Mouse (Mus musculus) lung, adult 2 months (tissue): ENCODE data around the gene L3mbtl4. TPM values are rescaled to one million over a fixed set of nuclear protein-coding genes. Genes with fewer than 3 reads are reported as not detected.
"Not testable (repeated sequence)": the region's sequence is repeated elsewhere in the genome, so short reads cannot be mapped to it uniquely, and the experiment has no call there.

Experiments
- DNase-seq: peaks from one replicate; pipeline ENCODE4 v3.0.0; 2022
- H3K4me1 ChIP-seq: fragments of 200-500 bp; 2 replicates; pipeline ENCODE4 v1.6.1; 2011; ENCODE audit warnings: low read length; ENCODE audit not compliant: control insufficient read depth, insufficient read depth
- H3K4me3 ChIP-seq: fragments of 200-500 bp; replicated peaks from 2 replicates; pipeline ENCODE3; 2011; ENCODE audit warnings: low read depth, mild to moderate bottlenecking, control low read depth, low read length; ENCODE audit errors: extremely low read depth
- CTCF ChIP-seq: fragments of 200-500 bp; IDR thresholded peaks from 2 replicates; pipeline ENCODE4 v1.5.1; 2011; ENCODE audit warnings: mild to moderate bottlenecking, low read length, control low read depth; ENCODE audit not compliant: insufficient read depth
- POLR2A ChIP-seq: fragments of 200-500 bp; IDR thresholded peaks from 2 replicates; pipeline ENCODE4 v1.6.1; 2011; ENCODE audit warnings: low read depth, mild to moderate bottlenecking, control low read depth, low read length, borderline replicate concordance; ENCODE audit errors: extremely low read depth
- WGBS: fragments of 180-500 bp; shearing (Covaris S2); methylation state at CpG from one replicate; pipeline ENCODE4 v1.1.7; 2018; 5-methylcytosine and 5-hydroxymethylcytosine counted together
- polyA plus RNA-seq: library from polyadenylated mRNA; depleted of rRNA; stranded (reverse); fragments of >200 nt; gene quantifications from 2 replicates; pipeline ENCODE4 v1.2.3, GENCODE M21; 2012

L3mbtl4 gene
- polyA plus RNA-seq, 1 experiment: not detected

GRCm38 (mm10) chr17:68357687-68358086 lies 84.1 kb downstream of the L3mbtl4 start:
- TF ChIP-seq POLR2A (no peak), CTCF (no peak)
- no peaks in the 10 kb centered on the region for H3K4me1 ChIP-seq
- H3K4me3 ChIP-seq: no peak overlapping the region
- WGBS: 74% methylated on average over 1 of the region's 1 CpGs
- DNase-seq: no peak

DNA sequence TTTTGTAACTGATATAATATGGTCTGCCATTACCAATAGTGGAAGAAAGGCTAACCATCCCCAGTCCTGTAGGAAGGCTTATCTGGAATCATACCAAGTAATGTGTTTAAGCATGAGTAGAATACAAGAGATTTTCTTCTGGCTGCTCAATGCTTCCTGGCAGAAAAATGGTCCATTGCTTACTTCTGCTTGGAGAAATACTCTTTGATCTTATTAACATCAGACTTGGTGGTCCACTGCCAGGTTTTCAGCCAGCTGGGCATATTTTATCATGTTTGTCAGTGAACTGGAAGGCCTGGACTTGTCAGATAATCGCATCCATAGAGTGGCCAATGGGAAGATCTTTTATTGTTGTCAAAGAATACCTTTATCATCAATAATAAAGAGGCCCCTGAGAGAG lies 97.5 kb downstream of the L3mbtl4 start:
- Histone ChIP-seq H3K4me1 (no peaks in the 10 kb centered on the region), H3K4me3 (no peak overlapping the region)
- 81% methylated on average over 1 of the region's 1 CpGs for WGBS
- TF ChIP-seq CTCF: no peak
- no peak for TF ChIP-seq POLR2A
- no peak for DNase-seq

DNA sequence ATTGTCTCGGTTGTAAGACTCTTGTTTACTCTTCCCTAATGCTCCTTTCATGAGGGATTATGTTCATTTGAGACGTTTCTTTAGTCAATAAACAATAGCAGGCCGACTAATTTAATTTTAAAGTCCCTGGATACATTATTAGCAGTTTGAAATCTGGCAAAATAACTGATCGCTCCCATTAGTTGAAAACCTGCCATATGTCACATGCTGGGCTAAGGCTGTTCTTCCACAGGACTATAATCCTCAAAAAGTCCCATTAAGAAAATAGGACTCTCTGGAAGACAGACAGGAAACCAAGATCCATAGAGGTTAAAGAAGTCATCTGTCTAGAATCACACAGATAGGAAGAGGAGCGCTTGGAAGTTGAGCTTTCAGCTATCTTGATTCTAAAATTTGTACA lies 114.9 kb downstream of the L3mbtl4 start:
- no peak for DNase-seq
- no peak overlapping the region for H3K4me3 ChIP-seq
- WGBS: 59% methylated on average over 5 of the region's 5 CpGs
- no peak for TF ChIP-seq POLR2A
- TF ChIP-seq CTCF: no peak
- no peaks in the 10 kb centered on the region for H3K4me1 ChIP-seq

DNA sequence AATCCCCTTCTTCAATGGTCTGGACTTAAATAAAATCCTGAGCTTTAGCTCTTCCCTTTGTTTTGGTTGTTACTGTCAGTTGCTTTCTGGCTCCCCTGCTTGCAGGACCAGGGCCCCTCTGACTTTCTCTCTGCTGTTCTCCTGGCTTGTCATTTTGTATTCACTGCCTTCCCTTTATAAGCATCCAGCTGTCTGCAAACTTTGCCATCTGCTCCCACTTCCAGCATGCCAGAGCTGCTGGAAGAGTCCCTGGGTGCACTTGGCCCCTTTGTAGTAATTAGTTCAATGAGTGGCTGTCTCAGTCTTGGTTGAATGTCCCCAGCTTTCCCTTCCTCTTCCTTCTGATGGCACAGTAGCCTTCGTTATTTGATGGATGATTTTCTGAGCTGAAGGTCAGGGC lies 132.4 kb downstream of the L3mbtl4 start:
- H3K4me1 ChIP-seq: no peaks in the 10 kb centered on the region
- H3K4me3 ChIP-seq: no peak overlapping the region
- WGBS: 54% methylated on average over 1 of the region's 1 CpGs
- TF ChIP-seq POLR2A (no peak), CTCF (no peak)
- DNase-seq: no peak

DNA sequence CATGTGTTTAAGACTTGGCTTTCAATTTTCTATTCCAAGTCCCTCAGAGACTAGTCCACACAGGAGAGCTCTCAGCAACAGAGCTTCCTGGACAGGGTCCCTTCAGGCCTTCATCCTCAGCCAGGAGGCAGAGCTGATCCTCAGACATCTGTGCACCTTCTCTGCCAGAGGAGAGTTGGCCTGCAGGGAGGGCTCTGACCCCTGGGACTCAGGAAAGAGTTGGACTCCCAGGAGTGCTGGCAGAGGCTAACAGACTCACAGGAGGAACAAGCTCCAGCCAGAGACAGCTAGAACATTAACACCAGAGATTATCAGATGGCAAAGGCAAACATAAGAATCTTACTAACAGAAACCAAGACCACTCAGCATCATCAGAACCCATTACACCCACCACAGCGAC lies 133.5 kb downstream of the L3mbtl4 start:
- not testable (repeated sequence) for H3K4me1 ChIP-seq, H3K4me3 ChIP-seq, DNase-seq
- 41% methylated on average over 1 of the region's 1 CpGs for WGBS

GRCm38 (mm10) chr17:68422663-68423498 lies 149.3 kb downstream of the L3mbtl4 start:
- DNase-seq: no peak
- Histone ChIP-seq H3K4me3 (no peak overlapping the region), H3K4me1 (no peaks in the 10 kb centered on the region)
- no peak for TF ChIP-seq POLR2A
- TF ChIP-seq CTCF: no peak
- WGBS: 57% methylated on average over 12 of the region's 12 CpGs

GRCm38 (mm10) chr17:68433576-68433975 lies 160.0 kb downstream of the L3mbtl4 start:
- 64% methylated on average over 5 of the region's 5 CpGs for WGBS
- TF ChIP-seq CTCF: no peak
- TF ChIP-seq POLR2A: no peak
- Histone ChIP-seq H3K4me3 (no peak overlapping the region), H3K4me1 (no peaks in the 10 kb centered on the region)
- DNase-seq: no peak

GRCm38 (mm10) chr17:68450921-68451320 lies 177.3 kb downstream of the L3mbtl4 start:
- Histone ChIP-seq H3K4me3 (no peak overlapping the region), H3K4me1 (no peaks in the 10 kb centered on the region)
- WGBS: 61% methylated on average over 1 of the region's 1 CpGs
- TF ChIP-seq CTCF (no peak), POLR2A (no peak)
- DNase-seq: no peak

DNA sequence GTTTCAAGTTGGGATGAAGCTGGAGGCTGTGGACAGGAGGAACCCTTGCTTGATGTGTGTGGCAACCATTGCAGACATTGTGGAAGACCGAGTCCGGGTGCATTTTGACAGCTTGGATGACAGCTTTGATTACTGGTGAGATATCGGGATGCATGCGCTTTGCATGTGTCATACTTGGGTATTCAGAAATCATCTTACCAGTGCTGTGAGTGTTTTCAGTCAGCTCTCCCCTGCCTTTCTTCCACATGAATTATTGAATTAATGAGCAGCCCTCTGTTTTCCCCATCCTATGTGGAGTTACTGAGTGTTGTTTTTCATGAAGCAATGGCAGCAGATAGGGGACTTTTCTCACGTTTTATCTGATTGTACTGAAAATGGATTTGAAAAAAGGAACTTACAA lies 187.9 kb downstream of the L3mbtl4 start:
- TF ChIP-seq POLR2A: no peak
- TF ChIP-seq CTCF: no peak
- Histone ChIP-seq H3K4me3 (no peak overlapping the region), H3K4me1 (no peaks in the 10 kb centered on the region)
- DNase-seq: no peak
- WGBS: 81% methylated on average over 5 of the region's 5 CpGs

DNA sequence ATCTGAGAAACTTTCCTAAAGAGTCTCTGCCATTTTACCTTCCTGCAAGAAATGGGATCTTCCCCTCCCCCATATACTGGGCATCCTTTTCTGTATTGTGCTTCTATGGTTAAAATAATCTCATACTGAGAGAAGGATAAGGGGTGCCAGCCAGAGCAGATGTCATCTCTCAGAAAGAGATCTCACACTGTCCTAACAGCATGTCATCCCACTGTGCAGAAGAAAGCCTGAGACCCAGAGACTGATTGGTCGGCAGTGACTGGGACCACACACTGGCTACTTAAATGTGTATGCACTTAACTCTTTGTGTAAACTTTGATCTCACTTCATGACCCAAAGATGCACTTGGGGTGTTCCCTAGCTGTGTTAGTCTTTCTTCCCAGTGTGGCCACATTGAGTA lies 193.7 kb downstream of the L3mbtl4 start:
- DNase-seq: no peak
- Histone ChIP-seq H3K4me3 (no peak overlapping the region), H3K4me1 (no peaks in the 10 kb centered on the region)
- TF ChIP-seq CTCF (no peak), POLR2A (no peak)
- 38% methylated on average over 1 of the region's 1 CpGs for WGBS

GRCm38 (mm10) chr17:68490065-68490691 lies 216.6 kb downstream of the L3mbtl4 start:
- TF ChIP-seq POLR2A: no peak
- no peak for TF ChIP-seq CTCF
- DNase-seq: no peak
- no peak overlapping the region for H3K4me3 ChIP-seq
- WGBS: 46% methylated on average over 4 of the region's 4 CpGs
- no peaks in the 10 kb centered on the region for H3K4me1 ChIP-seq
